Mouse (Mus musculus) common myeloid progenitor, adult 5-6 weeks (primary cell): ENCODE data around the gene Pim3. TPM values are rescaled to one million over a fixed set of nuclear protein-coding genes. Genes with fewer than 3 reads are reported as not detected.

Source experiments
- ATAC-seq: replicated peaks from 2 replicates; pipeline ENCODE4 v1.8.0; 2016; ENCODE audit warnings: low read depth, mild to moderate bottlenecking, moderate TSS enrichment, inconsistent platforms; ENCODE audit not compliant: poor library complexity, severe bottlenecking
- total RNA-seq: library from RNA; stranded (forward); fragments of 200-1000, 187-1606 nt; gene quantifications from 2 replicates; pipeline ENCODE4 v1.2.3, GENCODE M21; 2017

The Pim3 gene
- total RNA-seq, 1 experiment from 2014 or later, result 12.3 TPM

- no peak for ATAC-seq
These were observed 12.5 kb downstream of the Pim3 start for GRCm38 (mm10) chr15:88874477-88874876.

GRCm38 (mm10) chr15:88875625-88876081 is 13.7 kb downstream of the Pim3 start:
- no peak for ATAC-seq

GRCm38 (mm10) chr15:88876155-88877020 is 14.4 kb downstream of the Pim3 start:
- peak; percentile 86 for ATAC-seq

- no peak for ATAC-seq
These were observed 15.0 kb downstream of the Pim3 start for GRCm38 (mm10) chr15:88877021-88877400.

- ATAC-seq, result no peak
These were observed 19.5 kb downstream of the Pim3 start for GRCm38 (mm10) chr15:88881253-88882044.

GRCm38 (mm10) chr15:88882851-88883250 is 20.9 kb downstream of the Pim3 start:
- no peak for ATAC-seq

GRCm38 (mm10) chr15:88883342-88883741 is 21.4 kb downstream of the Pim3 start:
- ATAC-seq, result no peak

- no peak for ATAC-seq
These were observed 23.4 kb downstream of the Pim3 start for GRCm38 (mm10) chr15:88885376-88885775.

- no peak for ATAC-seq
These were observed 27.0 kb downstream of the Pim3 start for GRCm38 (mm10) chr15:88889032-88889431.

- no peak for ATAC-seq
These were observed 28.0 kb downstream of the Pim3 start for GRCm38 (mm10) chr15:88889994-88890393.

GRCm38 (mm10) chr15:88890751-88891675 is 29.0 kb downstream of the Pim3 start:
- ATAC-seq, result peak; percentile 97

GRCm38 (mm10) chr15:88891676-88892040 is 29.7 kb downstream of the Pim3 start:
- ATAC-seq, result no peak

- no peak for ATAC-seq
These were observed 30.3 kb downstream of the Pim3 start for GRCm38 (mm10) chr15:88892252-88892651.

- no peak for ATAC-seq
These were observed 30.9 kb downstream of the Pim3 start for GRCm38 (mm10) chr15:88892876-88893275.

GRCm38 (mm10) chr15:88895119-88895518 is 33.1 kb downstream of the Pim3 start:
- ATAC-seq, result no peak

GRCm38 (mm10) chr15:88895891-88896290 is 33.9 kb downstream of the Pim3 start:
- no peak for ATAC-seq

- no peak for ATAC-seq
These were observed 34.5 kb downstream of the Pim3 start for GRCm38 (mm10) chr15:88896341-88896980.

- peak; percentile 79 for ATAC-seq
These were observed 40.4 kb downstream of the Pim3 start for GRCm38 (mm10) chr15:88902200-88902875.

GRCm38 (mm10) chr15:88903086-88903485 is 41.1 kb downstream of the Pim3 start:
- 0 out of 2 replicates have a peak, but pooled peaks have one; percentile 52 for ATAC-seq
